Mouse (Mus musculus) myocyte (in vitro differentiated cells): ENCODE measurements around the gene Mfsd1.

Experiments
- CEBPB ChIP-seq: IDR thresholded peaks from 2 replicates; pipeline ENCODE4 v1.6.1; 2011; ENCODE audit warnings: mild to moderate bottlenecking, moderate library complexity; ENCODE audit not compliant: poor library complexity, insufficient read depth, severe bottlenecking
- E2F4 ChIP-seq: IDR thresholded peaks from one replicate; pipeline ENCODE4 v1.6.1; 2011; ENCODE audit warnings: mild to moderate bottlenecking, control low read depth, moderate library complexity; ENCODE audit not compliant: insufficient read depth
- MAX ChIP-seq: IDR thresholded peaks from one replicate; pipeline ENCODE4 v1.6.1; 2011; ENCODE audit warnings: low read depth, mild to moderate bottlenecking, control low read depth
- MYOD1 ChIP-seq, 3 experiments: IDR thresholded peaks; one replicate each; pipeline ENCODE4 v1.6.1; 2011; ENCODE audit warnings: control low read depth in 2 of 3, low read depth in 2 of 3, mild to moderate bottlenecking in 2 of 3, moderate library complexity in 1 of 3; ENCODE audit not compliant: insufficient read length in 2 of 3, control insufficient read depth in 1 of 3
- POLR2A ChIP-seq: IDR thresholded peaks from one replicate; pipeline ENCODE4 v1.6.1; 2011; ENCODE audit warnings: low read depth, mild to moderate bottlenecking, control low read depth, moderate library complexity; ENCODE audit not compliant: insufficient read length
- POLR2AphosphoS2 ChIP-seq: IDR thresholded peaks from one replicate; pipeline ENCODE4 v1.6.1; 2011; ENCODE audit warnings: low read depth, control low read depth; ENCODE audit not compliant: insufficient read length
- TCF12 ChIP-seq: IDR thresholded peaks from one replicate; pipeline ENCODE4 v1.6.1; 2011; ENCODE audit warnings: mild to moderate bottlenecking, control low read depth; ENCODE audit not compliant: poor library complexity, insufficient read depth, severe bottlenecking
- TCF3 ChIP-seq: IDR thresholded peaks from one replicate; pipeline ENCODE4 v1.6.1; 2011; ENCODE audit warnings: low read depth, control low read depth; ENCODE audit not compliant: insufficient read length
- USF1 ChIP-seq: IDR thresholded peaks from one replicate; pipeline ENCODE4 v1.6.1; 2011; ENCODE audit warnings: low read depth, mild to moderate bottlenecking, control low read depth, moderate library complexity

- TF ChIP-seq E2F4 (no peak), POLR2A (no peak), POLR2AphosphoS2 (no peak), MAX (no peak), CEBPB (no peak), TCF12 (no peak), TCF3 (no peak), MYOD1 (IDR thresholded peaks at IDR 0.05; ENCODE audit: control insufficient read depth in 1 of 3, insufficient read length in 2 of 3, low read depth in 2 of 3) (no peak), USF1 (no peak)
These were observed 28.6 kb upstream of the Mfsd1 start for GRCm38 (mm10) chr3:67553927-67554448.
